Mouse (Mus musculus) lung, adult 18-20 months (tissue): ENCODE measurements around the gene Nfkbiz.
A peak's percentile ranks its signal among the peaks of the same experiment; 100 is the strongest.

Source experiments
- DNase-seq, 2 experiments: peaks; one replicate each; pipeline ENCODE4 v3.0.0; 2022; ENCODE audit warnings: mixed read lengths in 2 of 2

Nfkbiz gene

GRCm38 (mm10) chr16:55831451-55831850 is 7.2 kb downstream of the Nfkbiz start:
- DNase-seq: no peak

GRCm38 (mm10) chr16:55823398-55824155 is 15.1 kb downstream of the Nfkbiz start:
- peak in 1 of 2 experiments; percentile 38 for DNase-seq

- DNase-seq: no peak
Measured at GRCm38 (mm10) chr16:55822741-55823397, 15.8 kb downstream of the Nfkbiz start.

GRCm38 (mm10) chr16:55821997-55822740 is 16.5 kb downstream of the Nfkbiz start:
- DNase-seq: peak; percentile 97

GRCm38 (mm10) chr16:55821571-55821981 is 17.1 kb downstream of the Nfkbiz start:
- DNase-seq: peak; percentile 39 to 52

- DNase-seq: no peak
Measured at GRCm38 (mm10) chr16:55820916-55821570, 17.7 kb downstream of the Nfkbiz start.

- DNase-seq: peak in 1 of 2 experiments; percentile 36
Measured at GRCm38 (mm10) chr16:55820161-55820915, 18.4 kb downstream of the Nfkbiz start.

- peak; percentile 46 to 51 for DNase-seq
Measured at GRCm38 (mm10) chr16:55819186-55819861, 19.4 kb downstream of the Nfkbiz start.

- DNase-seq: no peak
Measured at GRCm38 (mm10) chr16:55817717-55818515, 20.8 kb downstream of the Nfkbiz start.

GRCm38 (mm10) chr16:55816202-55816941 is 22.3 kb downstream of the Nfkbiz start:
- DNase-seq: peak; percentile 60 to 73

- no peak for DNase-seq
Measured at GRCm38 (mm10) chr16:55815466-55815865, 23.2 kb downstream of the Nfkbiz start.

GRCm38 (mm10) chr16:55814686-55815085 is 24.0 kb downstream of the Nfkbiz start:
- no peak for DNase-seq

- DNase-seq: no peak
Measured at GRCm38 (mm10) chr16:55813916-55814315, 24.8 kb downstream of the Nfkbiz start.

- no peak for DNase-seq
Measured at GRCm38 (mm10) chr16:55811792-55812191, 26.9 kb downstream of the Nfkbiz start.

- no peak for DNase-seq
Measured at GRCm38 (mm10) chr16:55809779-55810514, 28.8 kb downstream of the Nfkbiz start.

GRCm38 (mm10) chr16:55809345-55809744 is 29.4 kb downstream of the Nfkbiz start:
- no peak for DNase-seq

- DNase-seq: peak in 1 of 2 experiments; percentile 37
Measured at GRCm38 (mm10) chr16:55807505-55807932, 31.2 kb downstream of the Nfkbiz start.

GRCm38 (mm10) chr16:55804799-55805198 is 33.9 kb downstream of the Nfkbiz start:
- DNase-seq: no peak

- no peak for DNase-seq
Measured at GRCm38 (mm10) chr16:55801629-55802028, 37.1 kb downstream of the Nfkbiz start.
